Mouse (Mus musculus) Patski (cell line): Measurements from ENCODE around the gene Rnf166. TPM values are rescaled to one million over a fixed set of nuclear protein-coding genes. Genes with fewer than 3 reads are reported as not detected.
A peak's percentile ranks its signal among the peaks of the same experiment; 100 is the strongest.

Source experiments
- ATAC-seq: fragments of 100-300 bp; one replicate; pipeline ENCODE4 v1.8.0; 2021
- CTCF ChIA-PET: fragments of 350-600 bp; sonication (Branson Sonifier 250); formaldehyde crosslinking; loops from one replicate; lab custom pipeline; 2022; ENCODE audit warnings: inconsistent platforms; lab: Charles Lee
- POLR2A ChIA-PET: fragments of 350-600 bp; sonication (Branson Sonifier 250); formaldehyde crosslinking; loops from one replicate; lab custom pipeline; 2022; ENCODE audit warnings: antibody characterized with exemption, inconsistent platforms; lab: Charles Lee
- DNase-seq: peaks from one replicate; pipeline ENCODE4 v3.0.0-alpha.2; 2011; ENCODE audit warnings: low read depth, low spot score
- H3K27me3 ChIP-seq: fragments of 371-371 bp; one replicate; pipeline ENCODE4 v1.5.1; 2021
- CTCF ChIP-seq: fragments of 100-300 bp; IDR thresholded peaks from one replicate; pipeline ENCODE4 v1.5.1; 2021
- in situ Hi-C: fragments of 300-500 bp; cut with MboI; formaldehyde crosslinking; loops from 3 replicates; pipeline ENCODE4 v1.11.1; 2018; ENCODE audit warnings: low pct_unique_long_range_greater_than_20kb, mixed read lengths
- polyA plus RNA-seq: library from polyadenylated mRNA; unstranded; gene quantifications from one replicate; pipeline ENCODE4 v1.2.3, GENCODE M21; 2021

Rnf166 gene
- polyA plus RNA-seq, 1 experiment from 2014 or later = 41.5 TPM

DNA sequence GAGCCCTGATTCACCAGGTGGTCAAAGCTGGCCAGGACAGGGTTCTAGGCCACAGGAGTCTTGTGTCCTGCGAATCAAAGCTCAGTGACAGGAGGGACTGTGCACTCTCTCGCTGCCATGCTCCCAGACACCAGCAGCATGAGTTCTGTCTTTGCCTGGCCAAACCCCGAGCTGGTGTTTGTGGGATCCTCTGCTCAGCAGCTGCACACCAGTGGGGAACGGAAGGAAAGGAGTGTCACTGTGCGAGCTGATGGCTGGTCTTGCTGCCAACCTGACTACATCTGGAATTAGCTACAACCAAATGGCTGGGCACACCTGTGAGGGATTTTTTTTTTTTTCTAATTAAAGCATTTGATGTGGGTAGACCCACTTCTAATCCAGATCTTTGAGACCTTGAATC lies 5.2 kb downstream of the Rnf166 start:
- ATAC-seq = no peak
- in situ Hi-C loops = no loop called here
- CTCF ChIA-PET = interaction anchor here (1.1 kb wide), 1 partner anchor 27 kb away, joined by 5 read pairs; no protein-coding TSS in a partner anchor
- POLR2A ChIA-PET = interaction anchor here (0.7 kb wide), 1 partner anchor 565 kb away, joined by 5 read pairs; no protein-coding TSS in a partner anchor
- TF ChIP-seq CTCF = no peak
- no peaks in the 10 kb centered on the region for H3K27me3 ChIP-seq
- no peak for DNase-seq

DNA sequence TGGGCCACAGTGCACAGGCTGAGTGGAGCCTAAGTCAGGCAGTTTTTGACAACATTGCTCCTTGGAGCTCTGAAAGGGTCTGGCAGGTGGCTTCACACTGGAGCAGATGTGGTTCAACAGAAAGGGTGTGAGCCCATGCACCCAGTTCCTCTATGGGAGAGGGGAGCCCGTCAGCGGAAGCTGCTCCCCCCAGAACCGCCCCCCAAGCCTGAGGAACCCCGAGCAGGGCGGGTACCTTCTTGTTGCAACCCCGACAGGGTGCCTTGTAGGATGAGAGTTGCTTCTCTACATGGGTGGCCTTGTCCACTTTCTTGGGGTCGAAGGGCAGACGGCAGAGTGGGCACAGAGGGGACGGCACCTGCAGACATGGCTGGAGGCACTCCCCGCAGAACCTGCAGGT lies 5.9 kb downstream of the Rnf166 start:
- no peak for TF ChIP-seq CTCF
- DNase-seq = no peak
- no peak for ATAC-seq
- ChIA-PET CTCF (interaction anchor here (1.0 kb wide), 1 partner anchor 25 kb away, joined by 3 read pairs; no protein-coding TSS in a partner anchor), POLR2A (no interaction called here)
- no peaks in the 10 kb centered on the region for H3K27me3 ChIP-seq
- in situ Hi-C loops = no loop called here

DNA sequence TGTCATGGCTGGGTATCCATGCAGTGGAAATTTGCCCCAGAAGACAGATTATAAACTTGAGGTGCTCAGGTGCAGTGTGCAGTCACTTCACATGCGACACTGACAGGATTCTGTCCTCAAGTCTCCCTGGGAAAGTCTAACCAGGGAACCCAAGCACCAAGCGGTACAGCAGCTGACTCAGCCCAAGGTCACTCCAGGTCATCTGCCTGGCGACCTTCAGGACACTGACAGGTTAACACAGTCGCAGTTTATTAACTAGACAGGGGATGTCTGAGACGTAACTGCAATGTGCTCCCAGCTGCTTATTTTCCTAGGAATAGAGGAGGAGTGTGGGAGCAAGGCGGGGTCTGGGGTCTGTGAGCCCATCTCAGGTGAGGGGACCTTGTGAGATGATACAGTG lies 6.5 kb downstream of the Rnf166 start:
- no peak for TF ChIP-seq CTCF
- ATAC-seq (no peak), DNase-seq (no peak)
- H3K27me3 ChIP-seq = no peaks in the 10 kb centered on the region
- ChIA-PET CTCF (interaction anchor here (1.0 kb wide), 1 partner anchor 25 kb away, joined by 3 read pairs; no protein-coding TSS in a partner anchor), POLR2A (no interaction called here)
- in situ Hi-C loops = no loop called here

DNA sequence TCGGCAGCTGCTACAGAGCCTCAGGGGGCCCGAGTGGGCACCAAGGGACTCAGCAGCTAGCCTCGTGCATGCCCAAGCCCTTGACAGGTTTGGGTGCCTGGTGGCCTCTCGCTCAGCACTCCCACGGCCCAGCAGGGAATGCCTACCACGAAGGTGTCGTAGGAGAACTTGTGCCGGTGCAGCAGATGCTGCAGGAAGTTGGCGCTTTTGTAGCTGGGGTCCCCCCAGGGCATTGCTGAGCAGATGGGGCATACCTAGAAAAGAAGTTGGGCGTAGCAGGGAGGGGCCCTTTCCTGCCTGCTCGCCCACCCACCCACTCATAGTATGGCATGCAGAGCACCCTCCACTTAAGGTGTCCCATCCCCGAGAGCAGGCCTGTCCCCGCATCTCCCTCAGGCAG lies 8.0 kb downstream of the Rnf166 start:
- CTCF ChIA-PET = no interaction called here

DNA sequence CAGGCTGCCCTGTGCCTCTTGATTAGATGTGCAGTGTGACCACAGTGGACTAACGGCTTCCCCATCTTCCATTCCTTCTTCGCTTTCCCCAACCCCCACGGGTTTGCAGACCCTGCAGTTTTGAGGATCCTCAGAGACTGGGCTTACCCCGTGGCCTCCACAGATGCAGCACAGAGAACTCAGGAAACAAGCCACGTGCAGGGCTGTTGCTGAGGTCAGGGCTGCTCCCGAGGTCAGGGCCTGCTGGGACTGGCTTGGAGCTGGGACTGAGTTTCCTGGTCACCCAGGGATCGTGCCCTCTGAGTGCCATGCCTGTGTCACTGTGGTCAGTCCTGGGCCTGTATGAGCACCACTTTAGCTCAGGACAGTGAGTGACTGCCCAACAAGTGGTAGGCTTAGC lies 10.9 kb downstream of the Rnf166 start:
- POLR2A ChIA-PET = interaction anchor here (0.5 to 0.8 kb wide), 2 partner anchors 12 to 21 kb away, joined by 3 read pairs; no protein-coding TSS in a partner anchor
- ATAC-seq = no peak
- TF ChIP-seq CTCF = no peak
- no peak for DNase-seq
- no peaks in the 10 kb centered on the region for H3K27me3 ChIP-seq
- in situ Hi-C loops = no loop called here
- CTCF ChIA-PET = no interaction called here

More for the DNA sequence above, 8.0 kb downstream of the Rnf166 start:
- POLR2A ChIA-PET = no interaction called here
- DNase-seq (no peak), ATAC-seq (no peak)
- in situ Hi-C loops = no loop called here
- no peak for TF ChIP-seq CTCF
- H3K27me3 ChIP-seq = no peaks in the 10 kb centered on the region

DNA sequence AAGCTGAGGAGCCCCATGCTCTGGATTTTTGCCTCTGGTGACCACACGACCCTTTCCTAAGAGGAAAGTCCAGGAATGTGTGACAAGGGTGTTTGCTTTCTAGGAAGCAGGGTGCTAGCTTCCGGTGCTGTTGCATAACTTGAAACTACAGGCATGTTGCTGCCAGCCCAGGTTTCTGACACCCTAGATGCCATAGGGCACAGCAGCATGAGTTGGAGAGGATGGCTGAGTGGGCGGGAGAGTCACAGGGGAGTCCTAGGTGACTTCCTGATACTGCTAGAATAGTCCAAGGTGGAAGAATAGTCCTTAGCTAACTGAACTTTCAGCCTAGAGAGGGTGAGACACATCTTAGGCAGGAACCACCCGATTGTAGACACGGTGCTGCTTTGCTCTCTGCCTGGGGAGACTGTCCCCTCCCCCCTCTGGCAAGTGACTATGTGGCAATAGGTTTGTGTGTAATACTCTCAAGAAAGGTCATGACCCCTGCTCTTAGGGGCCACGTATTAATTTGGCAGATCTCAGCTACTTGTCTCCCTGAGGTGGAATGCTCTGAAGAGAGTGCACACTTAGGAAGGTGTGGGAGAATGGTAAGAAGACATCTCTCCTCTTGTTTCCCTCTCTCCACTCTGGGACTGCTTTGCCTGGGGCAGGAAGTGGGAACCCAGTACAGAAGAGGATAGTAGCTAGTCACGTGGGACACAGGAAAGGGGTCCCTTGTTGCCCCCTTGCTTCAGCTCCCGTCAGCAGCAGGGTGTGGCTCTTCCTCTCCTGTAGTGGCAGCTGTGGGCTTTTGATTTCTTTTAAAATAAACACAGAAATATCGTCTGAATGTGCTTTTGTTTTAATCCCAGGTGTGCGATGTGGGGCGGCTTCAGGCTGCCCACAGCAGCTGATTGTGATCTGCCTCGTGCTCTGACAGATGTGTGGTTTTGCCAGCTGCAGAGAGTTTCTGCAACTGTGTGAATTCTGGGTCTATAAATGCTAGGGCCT lies 11.9 kb downstream of the Rnf166 start:
- TF ChIP-seq CTCF = no peak
- DNase-seq (no peak), ATAC-seq (no peak)
- CTCF ChIA-PET = interaction anchor here (1.0 to 1.5 kb wide), 3 partner anchors 9 to 18 kb away, joined by 3 to 5 read pairs (median 3); no protein-coding TSS in a partner anchor
- POLR2A ChIA-PET = interaction anchor here (2.4 kb wide), 1 partner anchor 11 kb away, joined by 10 read pairs; the partner anchor contains the start of genes Ctu2 and Rnf166
- H3K27me3 ChIP-seq = no peaks in the 10 kb centered on the region
- in situ Hi-C loops = no loop called here

DNA sequence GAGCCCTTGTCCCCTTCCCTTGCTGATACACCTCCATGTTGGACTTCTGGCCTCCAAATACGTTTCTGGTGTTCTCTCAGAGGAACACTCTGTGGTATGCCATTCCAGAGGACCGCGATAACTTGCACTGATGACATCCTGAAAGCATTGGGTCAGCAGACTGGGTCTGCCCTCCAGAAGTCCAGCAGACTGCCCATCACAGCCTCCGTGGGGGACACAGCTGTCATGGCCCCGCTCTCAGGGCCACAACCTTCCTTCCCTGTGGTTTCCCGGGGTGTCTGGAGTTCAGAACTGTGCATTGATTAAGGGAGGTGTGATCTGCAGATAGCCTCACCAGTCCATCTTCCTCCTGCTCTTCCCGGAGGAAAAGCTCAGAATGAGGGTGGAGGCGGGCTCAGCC lies 13.4 kb downstream of the Rnf166 start:
- in situ Hi-C loops = no loop called here
- H3K27me3 ChIP-seq = no peaks in the 10 kb centered on the region
- no peak for ATAC-seq
- DNase-seq = no peak
- POLR2A ChIA-PET = interaction anchor here (0.6 to 2.4 kb wide), 2 partner anchors 13 to 87 kb away, joined by 3 to 10 read pairs; partner anchors contain the start of genes Ctu2 and Rnf166
- CTCF ChIA-PET = interaction anchor here (1.1 kb wide), 1 partner anchor 13 kb away, joined by 3 read pairs; no protein-coding TSS in a partner anchor
- no peak for TF ChIP-seq CTCF

DNA sequence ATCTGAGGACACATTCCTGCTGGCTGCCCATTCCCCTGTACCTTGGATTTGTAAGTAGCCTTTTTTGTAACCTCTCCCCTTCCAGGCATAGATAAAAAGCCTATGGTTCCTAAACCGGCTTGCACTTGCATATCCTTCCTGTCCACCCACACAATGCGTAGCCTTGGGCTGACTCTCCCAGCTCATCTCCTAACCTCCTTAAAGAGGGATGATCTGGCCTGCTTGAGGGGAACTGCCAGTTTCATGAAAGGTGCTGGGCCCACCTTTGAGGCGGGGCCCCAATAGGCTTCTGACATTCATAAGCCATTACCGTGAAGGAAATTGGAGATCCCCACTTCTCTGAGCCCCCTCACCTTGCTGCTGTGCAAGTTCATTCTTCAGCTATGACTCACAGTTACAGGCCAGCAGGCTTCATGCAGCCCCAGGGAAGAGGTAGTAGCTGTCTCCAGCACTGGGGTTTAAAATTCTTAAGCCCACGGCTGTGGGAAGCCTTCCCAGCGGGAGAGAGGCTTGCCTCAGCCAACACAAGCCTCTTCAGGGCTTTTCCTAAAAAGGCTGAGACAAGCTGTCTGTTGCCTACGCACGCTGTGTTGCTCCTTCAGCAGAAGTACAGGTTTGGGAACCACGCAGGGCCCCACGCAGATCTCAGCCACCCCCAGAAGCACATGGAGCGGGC lies 14.3 kb downstream of the Rnf166 start:
- H3K27me3 ChIP-seq = no peaks in the 10 kb centered on the region
- POLR2A ChIA-PET = interaction anchor here (0.6 to 0.7 kb wide), 2 partner anchors 9 to 12 kb away, joined by 3 read pairs; no protein-coding TSS in a partner anchor
- no peak for TF ChIP-seq CTCF

DNA sequence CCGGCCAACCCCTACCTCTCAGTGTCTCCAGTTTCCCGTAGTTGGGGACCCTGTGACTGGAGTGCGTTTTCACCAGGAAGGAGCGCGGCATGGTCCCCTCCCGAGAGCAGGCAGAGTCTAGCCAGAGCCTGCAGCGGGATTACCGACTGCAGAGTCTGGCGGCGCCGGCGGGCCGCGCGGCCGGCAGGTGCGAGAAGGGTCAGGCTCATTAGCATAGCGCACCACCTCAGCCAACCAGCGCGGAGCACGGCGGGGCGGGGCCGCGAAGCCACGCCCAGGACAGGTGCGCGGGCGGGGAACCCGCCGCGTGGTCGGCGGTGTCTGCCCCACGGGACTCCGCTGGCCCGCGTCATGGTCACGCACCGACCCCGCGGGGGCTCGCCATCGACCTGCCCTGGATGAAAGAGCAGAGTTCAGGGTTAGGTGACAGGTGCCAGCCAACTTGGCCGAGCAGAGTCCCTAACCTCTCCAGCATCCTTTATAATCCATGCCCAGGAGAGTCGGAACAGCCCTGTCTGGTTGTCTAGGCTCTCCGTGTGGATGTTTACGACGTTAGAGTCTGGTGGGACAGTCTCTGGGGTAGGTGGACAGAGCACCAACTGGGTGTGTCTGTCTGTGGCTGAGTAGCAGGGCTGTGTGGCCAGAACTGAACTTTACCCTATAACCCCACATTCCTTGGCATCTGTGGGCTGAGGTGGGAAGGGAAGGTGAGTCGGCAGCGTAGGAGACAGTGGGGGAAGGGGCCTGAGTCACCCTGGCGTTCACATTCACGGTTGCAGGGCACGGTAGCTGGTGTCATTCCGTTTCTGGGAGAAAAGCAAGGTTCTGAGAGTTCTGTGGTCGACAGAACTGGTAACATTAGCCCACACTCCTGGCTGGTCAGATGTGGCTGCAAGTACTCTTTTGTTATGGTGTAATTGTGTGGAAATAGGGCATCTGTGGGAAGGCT lies 15.1 kb downstream of the Rnf166 start, which contains the start of gene Snai3:
Gene Snai3, minus strand, starts transcription at position 210 of the 949 bp plus-strand sequence.
- ATAC-seq (peak; percentile 31), DNase-seq (peak; percentile 47)
- POLR2A ChIA-PET = interaction anchor here (0.6 kb wide), 1 partner anchor 8 kb away, joined by 3 read pairs; no protein-coding TSS in a partner anchor
- no peak for TF ChIP-seq CTCF
- H3K27me3 ChIP-seq = no peaks in the 10 kb centered on the region
- CTCF ChIA-PET = interaction anchor here (2.3 kb wide), 1 partner anchor 16 kb away, joined by 12 read pairs; the partner anchor contains the start of gene Mvd
- in situ Hi-C loops = no loop called here

More for the DNA sequence above, 14.3 kb downstream of the Rnf166 start:
- CTCF ChIA-PET = interaction anchor here (1.1 kb wide), 1 partner anchor 13 kb away, joined by 3 read pairs; no protein-coding TSS in a partner anchor
- peak; percentile 87 for DNase-seq
- peak; percentile 77 for ATAC-seq
- in situ Hi-C loops = no loop called here
